Mouse (Mus musculus): ENCODE data around the gene Tmem8.

The Tmem8 gene

DNA sequence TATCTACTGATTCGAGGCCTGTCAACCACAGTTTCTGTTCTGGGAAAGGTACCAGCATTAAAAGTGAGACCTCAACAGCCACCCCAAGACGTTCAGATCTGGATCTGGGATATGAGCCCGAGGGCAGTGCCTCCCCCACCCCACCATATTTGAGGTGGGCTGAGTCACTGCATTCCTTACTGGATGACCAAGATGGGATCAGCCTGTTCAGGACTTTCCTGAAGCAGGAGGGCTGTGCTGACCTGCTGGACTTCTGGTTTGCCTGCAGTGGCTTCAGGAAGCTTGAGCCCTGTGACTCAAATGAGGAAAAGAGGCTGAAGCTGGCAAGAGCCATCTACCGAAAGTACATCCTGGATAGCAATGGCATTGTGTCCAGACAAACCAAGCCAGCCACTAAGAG, 29.7 kb downstream of the Tmem8 start:
- no peak for DNase-seq (ENCODE audit: low spot score)

DNA sequence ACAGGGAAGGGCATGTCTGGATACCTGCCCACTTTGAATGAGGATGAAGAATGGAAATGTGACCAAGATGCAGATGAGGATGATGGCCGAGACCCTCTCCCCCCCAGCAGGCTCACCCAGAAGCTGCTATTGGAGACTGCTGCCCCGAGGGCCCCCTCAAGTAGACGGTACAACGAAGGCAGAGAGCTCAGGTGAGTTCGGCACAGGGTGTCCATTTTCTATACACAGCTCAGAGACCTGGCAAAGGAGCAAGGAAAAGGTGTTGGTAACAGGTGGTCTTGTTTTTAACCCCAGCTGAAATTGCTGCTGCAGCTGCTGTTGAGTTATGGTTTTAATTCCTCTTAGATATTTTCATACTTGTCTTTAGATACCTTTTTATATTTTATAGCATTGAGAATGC, 30.3 kb downstream of the Tmem8 start:
- DNase-seq (ENCODE audit: low spot score): no peak

DNA sequence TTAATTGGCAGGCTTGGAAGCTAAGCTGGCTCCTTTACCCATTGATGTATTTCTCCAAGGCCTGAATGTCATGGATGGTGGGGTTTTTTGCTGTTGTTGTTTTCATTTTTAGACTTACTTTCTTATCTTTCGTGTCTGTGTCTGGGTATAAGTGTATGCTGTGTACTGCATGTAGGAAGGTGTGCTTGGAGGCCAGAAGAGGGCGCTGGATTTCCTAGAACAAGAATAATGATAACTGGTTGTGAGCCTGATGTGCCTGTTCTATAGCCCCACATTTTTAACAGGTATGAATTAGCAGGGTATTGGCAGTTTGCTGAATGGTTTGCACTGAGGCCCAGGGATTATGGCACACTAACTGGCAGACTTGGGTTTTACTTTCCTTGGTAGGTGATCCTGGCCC, 36.0 kb downstream of the Tmem8 start:
- no peak for DNase-seq (ENCODE audit: low spot score)

DNA sequence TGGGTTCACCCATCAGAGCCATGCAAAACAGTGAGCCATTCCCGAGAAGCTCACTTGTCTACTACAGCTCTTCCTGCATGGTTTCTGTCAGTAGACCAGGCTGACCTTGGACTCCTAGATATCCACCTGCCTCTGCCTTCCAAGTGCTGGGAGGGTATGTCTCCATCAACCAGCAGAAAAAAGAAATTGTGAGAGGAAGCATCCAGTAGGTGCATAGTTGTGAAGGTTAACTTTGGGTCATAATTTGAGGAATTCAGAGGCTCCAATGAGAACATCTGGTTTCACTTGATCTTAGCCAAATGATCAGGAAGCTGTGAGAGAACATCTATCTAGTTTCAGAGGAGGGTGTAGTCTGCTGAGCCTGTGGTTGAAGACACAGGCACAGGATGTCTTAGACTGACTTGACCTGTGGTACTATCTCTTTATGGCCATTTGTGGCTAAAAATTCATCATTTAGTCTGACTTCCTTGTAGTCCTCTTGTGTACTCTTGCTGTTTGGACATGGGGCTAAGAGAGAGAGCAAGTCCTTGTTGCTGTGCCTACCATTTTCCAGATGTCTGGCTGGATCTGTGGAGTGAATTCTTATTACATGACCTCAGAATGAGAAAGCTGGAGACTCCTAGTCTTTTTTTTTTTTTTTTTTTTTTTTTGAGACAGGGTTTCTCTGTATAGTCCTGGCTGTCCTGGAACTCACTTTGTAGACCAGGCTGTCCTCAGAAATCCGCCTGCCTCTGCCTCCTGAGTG, 39.0 kb downstream of the Tmem8 start:
- no peak for DNase-seq (ENCODE audit: low spot score)

DNA sequence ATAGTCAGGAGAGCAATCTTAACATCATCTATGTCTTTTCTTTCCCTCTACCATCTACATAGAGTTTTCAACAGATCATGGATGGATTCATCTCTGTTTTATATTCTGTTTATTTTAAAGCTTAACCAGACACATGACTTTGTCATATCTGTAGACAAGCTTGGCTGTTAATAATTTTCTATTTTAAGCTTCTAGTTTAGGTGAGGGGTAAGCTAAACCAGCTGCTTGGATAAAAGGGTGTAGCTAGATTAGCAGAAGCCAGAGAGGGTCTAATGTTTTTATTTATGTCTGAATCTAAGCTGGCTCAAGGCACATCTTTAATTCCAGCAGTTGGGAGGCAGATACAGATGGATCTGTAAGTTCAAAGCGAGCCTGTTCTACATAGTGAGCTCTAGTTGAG, 49.6 kb downstream of the Tmem8 start:
- no peak for DNase-seq (ENCODE audit: low spot score)

DNA sequence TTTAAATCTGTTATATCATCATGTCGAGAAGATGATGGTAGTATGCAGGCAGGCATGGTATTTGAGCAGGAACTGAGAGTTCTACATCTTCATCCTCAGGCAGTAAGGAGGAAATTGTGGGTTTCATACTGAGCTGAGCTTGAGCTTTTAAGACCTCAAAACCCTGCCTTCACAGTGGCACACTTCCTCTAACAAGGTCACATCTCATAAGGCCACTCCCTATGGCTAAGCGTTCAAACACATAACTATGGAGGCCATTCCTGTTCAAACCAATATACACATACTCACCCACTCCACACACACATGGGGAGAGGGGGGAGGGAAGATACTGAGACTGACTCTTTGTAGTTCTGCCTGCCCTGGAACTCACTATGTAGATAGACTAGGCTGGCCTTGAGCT, 54.9 kb downstream of the Tmem8 start:
- DNase-seq (ENCODE audit: low spot score): no peak

All from embryo, embryonic 10.5 days (tissue).